Mouse (Mus musculus): ENCODE measurements around the gene Eif2s2. TPM values are rescaled to one million over a fixed set of nuclear protein-coding genes. Genes with fewer than 3 reads are reported as not detected.
A peak's percentile ranks its signal among the peaks of the same experiment; 100 is the strongest.
"Not testable (repeated sequence)": the region's sequence is repeated elsewhere in the genome, so short reads cannot be mapped to it uniquely, and the experiment has no call there.

The Eif2s2 gene
- total and polyA plus RNA-seq, 3 experiments: 12.0 to 56.6 (median 49.0) TPM

DNA sequence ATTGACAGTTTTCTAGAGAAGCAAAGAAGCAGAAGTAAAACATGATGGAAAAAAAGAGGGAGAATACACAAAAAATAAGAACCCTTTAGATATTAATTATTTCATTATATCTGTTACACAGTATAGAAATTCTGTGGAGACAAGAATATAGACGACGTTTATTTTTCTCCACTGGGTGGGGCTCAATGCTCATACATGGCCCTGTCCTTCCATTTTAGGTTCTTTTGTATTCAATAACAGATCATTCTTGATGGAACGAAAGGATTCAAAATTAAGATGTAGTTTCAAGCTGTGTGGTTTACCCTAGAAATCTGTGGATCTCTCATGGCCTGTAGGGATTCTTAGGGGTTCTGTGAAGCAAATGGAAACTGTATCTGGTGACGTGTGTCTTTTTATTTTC is 41.1 kb upstream of the Eif2s2 start:
- H3K36me3 ChIP-seq (ENCODE audit: control insufficient read depth, insufficient read depth, low read length): no peaks in the 10 kb centered on the region
- H3K27ac ChIP-seq: no peak overlapping the region
- no peaks in the 10 kb centered on the region for H3K79me2 ChIP-seq (replicated peaks; ENCODE audit: control insufficient read depth, insufficient read depth, low read length)
- no peak overlapping the region for H3K9ac ChIP-seq (ENCODE audit: low read depth, low read length)
- H3K4me1 ChIP-seq (ENCODE audit: control insufficient read depth, insufficient read depth, low read length): no peaks in the 10 kb centered on the region
- 59% methylated on average over 4 of the region's 4 CpGs for WGBS
- no peak for DNase-seq
- peaks cover 2% of the 10 kb centered on the region; the same call in 1 of the 2 replicates for H3K27me3 ChIP-seq (ENCODE audit: control insufficient read depth, insufficient read depth, low read length)
- peak; percentile 29 for TF ChIP-seq CTCF (IDR thresholded peaks at IDR 0.05)
- no peak for TF ChIP-seq POLR2A (IDR thresholded peaks at IDR 0.05; ENCODE audit: insufficient read depth, low read depth, low read length)
- intact Hi-C loops (cut with DNase I): no loop called here
- no peak overlapping the region for H3K4me3 ChIP-seq

DNA sequence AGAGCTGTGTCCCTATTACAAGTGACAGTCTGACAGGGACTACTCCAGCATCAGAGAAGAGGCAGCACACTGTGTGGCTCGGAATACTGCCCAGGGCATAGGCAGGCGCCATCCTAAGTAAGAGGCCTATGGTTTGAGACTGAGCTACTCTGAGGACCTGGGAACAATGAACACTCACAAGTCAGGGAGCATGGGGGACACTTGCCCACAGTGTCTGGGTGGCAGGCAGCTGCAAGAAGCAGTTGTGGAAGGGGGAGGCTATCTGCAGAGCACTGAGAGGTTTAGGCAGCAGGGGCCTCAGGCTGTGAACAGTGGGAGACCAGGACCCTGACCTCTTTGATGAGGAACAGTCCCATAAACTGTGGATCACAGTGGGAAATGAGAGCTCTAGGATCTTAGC is 35.6 kb upstream of the Eif2s2 start:
- Histone ChIP-seq H3K4me3 (no peak overlapping the region), H3K4me1 (ENCODE audit: control insufficient read depth, insufficient read depth, low read length) (no peaks in the 10 kb centered on the region), H3K27me3 (ENCODE audit: control insufficient read depth, insufficient read depth, low read length) (no peaks in the 10 kb centered on the region), H3K27ac (no peak overlapping the region), H3K9ac (ENCODE audit: low read depth, low read length) (no peak overlapping the region), H3K79me2 (replicated peaks; ENCODE audit: control insufficient read depth, insufficient read depth, low read length) (no peaks in the 10 kb centered on the region), H3K36me3 (ENCODE audit: control insufficient read depth, insufficient read depth, low read length) (no peaks in the 10 kb centered on the region)
- intact Hi-C loops (cut with DNase I): no loop called here
- WGBS: 74% methylated on average over 2 of the region's 2 CpGs
- DNase-seq: no peak
- TF ChIP-seq EP300 (IDR thresholded peaks at IDR 0.05; ENCODE audit: insufficient read depth, low read depth, low read length) (no peak), CTCF (IDR thresholded peaks at IDR 0.05) (no peak), POLR2A (IDR thresholded peaks at IDR 0.05; ENCODE audit: insufficient read depth, low read depth, low read length) (no peak)

DNA sequence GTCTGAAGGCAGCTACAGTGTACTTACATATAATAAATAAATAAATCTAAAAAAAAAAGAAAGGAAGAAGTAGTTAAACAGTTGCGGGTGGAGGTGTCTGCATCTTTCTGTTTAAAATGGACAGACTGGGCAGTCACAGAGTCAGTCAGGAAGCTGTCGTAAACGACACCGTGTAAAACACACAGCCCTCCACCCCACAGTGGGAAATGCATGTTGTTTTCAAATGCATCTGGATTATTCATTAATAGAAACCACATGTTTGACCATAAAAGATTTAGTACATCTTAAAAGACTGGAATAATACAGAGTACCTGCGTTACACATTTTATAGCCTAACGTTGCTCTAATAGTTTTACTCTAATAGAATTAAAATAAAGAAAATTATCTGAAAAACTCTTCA is 34.1 kb upstream of the Eif2s2 start:
- no peak for TF ChIP-seq POLR2A (IDR thresholded peaks at IDR 0.05; ENCODE audit: insufficient read depth, low read depth, low read length)
- no peak for TF ChIP-seq EP300 (IDR thresholded peaks at IDR 0.05; ENCODE audit: insufficient read depth, low read depth, low read length)
- TF ChIP-seq CTCF (IDR thresholded peaks at IDR 0.05): no peak

DNA sequence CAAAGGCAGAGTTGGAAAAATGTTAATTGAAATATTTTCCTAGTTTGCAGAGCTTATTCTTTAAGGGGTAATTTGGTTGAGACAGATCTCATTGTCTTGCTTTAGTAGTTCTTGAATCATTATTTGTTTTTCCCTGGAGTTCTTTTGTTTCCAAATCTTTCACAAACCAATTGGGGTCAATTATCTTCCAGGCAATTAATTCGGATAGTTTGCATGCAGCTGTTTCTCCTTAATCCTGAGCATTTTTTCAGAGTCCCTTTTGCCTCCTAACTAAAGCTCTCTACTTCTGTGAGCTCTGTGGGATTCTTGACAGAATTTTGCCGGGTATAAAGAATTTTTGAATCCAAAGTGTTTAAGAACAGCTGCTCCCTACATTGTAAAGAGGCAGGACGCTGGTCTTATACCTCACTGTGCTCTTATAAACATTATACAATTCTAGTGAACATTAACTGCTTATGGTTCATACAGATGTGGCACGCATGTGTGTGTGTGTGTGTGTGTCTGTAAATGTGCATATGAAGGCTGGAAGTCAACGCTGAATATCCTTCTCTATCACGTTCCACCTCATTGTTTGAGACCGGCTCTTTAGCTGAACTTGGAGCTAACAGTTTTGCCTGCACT is 32.8 kb upstream of the Eif2s2 start:
- no peaks in the 10 kb centered on the region for H3K36me3 ChIP-seq (ENCODE audit: control insufficient read depth, insufficient read depth, low read length)
- no peak overlapping the region for H3K4me3 ChIP-seq
- no peak for TF ChIP-seq POLR2A (IDR thresholded peaks at IDR 0.05; ENCODE audit: insufficient read depth, low read depth, low read length)
- no peak for TF ChIP-seq CTCF (IDR thresholded peaks at IDR 0.05)
- TF ChIP-seq EP300 (IDR thresholded peaks at IDR 0.05; ENCODE audit: insufficient read depth, low read depth, low read length): no peak
- no peaks in the 10 kb centered on the region for H3K79me2 ChIP-seq (replicated peaks; ENCODE audit: control insufficient read depth, insufficient read depth, low read length)
- intact Hi-C loops (cut with DNase I): no loop called here
- no peak for DNase-seq
- no peaks in the 10 kb centered on the region for H3K4me1 ChIP-seq (ENCODE audit: control insufficient read depth, insufficient read depth, low read length)
- H3K27ac ChIP-seq: no peak overlapping the region
- H3K9ac ChIP-seq (ENCODE audit: low read depth, low read length): no peak overlapping the region
- 71% methylated on average over 7 of the region's 7 CpGs for WGBS
- no peaks in the 10 kb centered on the region for H3K27me3 ChIP-seq (ENCODE audit: control insufficient read depth, insufficient read depth, low read length)

More for the DNA sequence above, 34.1 kb upstream of the Eif2s2 start:
- Histone ChIP-seq H3K36me3 (ENCODE audit: control insufficient read depth, insufficient read depth, low read length) (no peaks in the 10 kb centered on the region), H3K27me3 (ENCODE audit: control insufficient read depth, insufficient read depth, low read length) (no peaks in the 10 kb centered on the region), H3K4me3 (no peak overlapping the region), H3K27ac (no peak overlapping the region), H3K79me2 (replicated peaks; ENCODE audit: control insufficient read depth, insufficient read depth, low read length) (no peaks in the 10 kb centered on the region), H3K9ac (ENCODE audit: low read depth, low read length) (no peak overlapping the region), H3K4me1 (ENCODE audit: control insufficient read depth, insufficient read depth, low read length) (no peaks in the 10 kb centered on the region)
- DNase-seq: no peak
- 72% methylated on average over 6 of the region's 6 CpGs for WGBS
- intact Hi-C loops (cut with DNase I): no loop called here

DNA sequence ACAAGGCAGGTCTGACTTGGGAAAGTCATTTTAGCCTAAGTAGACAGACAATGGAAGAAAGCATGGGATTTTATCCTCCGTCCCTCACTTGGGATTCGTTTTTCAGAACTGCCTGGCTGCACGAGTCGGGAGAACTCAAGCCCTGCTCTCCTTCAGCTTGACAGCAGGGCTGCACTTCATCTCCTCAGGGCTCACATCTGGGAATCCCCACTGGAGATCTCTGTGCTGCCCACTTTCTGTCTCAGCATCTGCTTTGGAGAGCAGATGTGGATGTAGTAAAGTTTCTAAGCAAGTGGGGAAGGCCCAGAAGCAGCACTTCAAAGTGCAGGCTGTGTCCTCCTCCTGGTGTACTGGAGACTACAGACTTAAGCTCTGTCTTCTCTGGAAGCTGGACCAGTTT is 29.4 kb upstream of the Eif2s2 start:
- H3K79me2 ChIP-seq (replicated peaks; ENCODE audit: control insufficient read depth, insufficient read depth, low read length); H3K4me3 ChIP-seq; DNase-seq; H3K9ac ChIP-seq (ENCODE audit: low read depth, low read length); intact Hi-C loops (cut with DNase I); H3K4me1 ChIP-seq (ENCODE audit: control insufficient read depth, insufficient read depth, low read length); H3K36me3 ChIP-seq (ENCODE audit: control insufficient read depth, insufficient read depth, low read length); H3K27ac ChIP-seq; H3K27me3 ChIP-seq (ENCODE audit: control insufficient read depth, insufficient read depth, low read length): not testable (repeated sequence)
- WGBS: no CpG with 5 or more reads among the region's 4 CpGs

DNA sequence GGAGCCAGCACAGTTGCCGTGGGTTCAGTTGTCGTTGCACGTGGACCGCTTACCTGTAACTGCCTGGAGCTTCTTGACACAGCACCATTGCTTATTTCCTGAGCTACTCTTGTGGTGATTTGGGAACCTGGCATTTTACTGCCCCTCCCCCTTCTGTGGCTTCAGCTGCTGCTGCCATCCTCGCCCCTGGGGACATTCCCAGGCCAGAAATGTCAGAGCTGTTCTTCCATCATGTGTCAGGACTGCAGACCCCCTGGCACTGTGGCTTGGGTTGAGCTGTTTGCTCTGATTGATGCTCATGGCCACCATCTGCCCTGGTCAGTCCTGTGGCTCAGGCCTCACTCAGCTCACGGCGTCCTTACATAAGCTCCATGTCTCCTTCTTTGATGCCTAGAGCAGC is 28.2 kb upstream of the Eif2s2 start:
- no peaks in the 10 kb centered on the region for H3K79me2 ChIP-seq (replicated peaks; ENCODE audit: control insufficient read depth, insufficient read depth, low read length)
- no peaks in the 10 kb centered on the region for H3K4me1 ChIP-seq (ENCODE audit: control insufficient read depth, insufficient read depth, low read length)
- no peak for TF ChIP-seq POLR2A (IDR thresholded peaks at IDR 0.05; ENCODE audit: insufficient read depth, low read depth, low read length)
- no peak for TF ChIP-seq EP300 (IDR thresholded peaks at IDR 0.05; ENCODE audit: insufficient read depth, low read depth, low read length)
- TF ChIP-seq CTCF (IDR thresholded peaks at IDR 0.05): no peak
- no peaks in the 10 kb centered on the region for H3K36me3 ChIP-seq (ENCODE audit: control insufficient read depth, insufficient read depth, low read length)
- no peak overlapping the region for H3K27ac ChIP-seq
- H3K27me3 ChIP-seq (ENCODE audit: control insufficient read depth, insufficient read depth, low read length): no peaks in the 10 kb centered on the region
- 84% methylated on average over 7 of the region's 7 CpGs for WGBS
- no peak overlapping the region for H3K4me3 ChIP-seq
- no peak for DNase-seq
- no peak overlapping the region for H3K9ac ChIP-seq (ENCODE audit: low read depth, low read length)
- intact Hi-C loops (cut with DNase I): loop anchor here (2.0 kb wide), 1 partner anchor 50 kb away; no protein-coding TSS in a partner anchor

Measured in heart, adult 2 months (tissue).